8 mouse cellular contexts compared by ENCODE assay signal in the genomic region with DNA sequence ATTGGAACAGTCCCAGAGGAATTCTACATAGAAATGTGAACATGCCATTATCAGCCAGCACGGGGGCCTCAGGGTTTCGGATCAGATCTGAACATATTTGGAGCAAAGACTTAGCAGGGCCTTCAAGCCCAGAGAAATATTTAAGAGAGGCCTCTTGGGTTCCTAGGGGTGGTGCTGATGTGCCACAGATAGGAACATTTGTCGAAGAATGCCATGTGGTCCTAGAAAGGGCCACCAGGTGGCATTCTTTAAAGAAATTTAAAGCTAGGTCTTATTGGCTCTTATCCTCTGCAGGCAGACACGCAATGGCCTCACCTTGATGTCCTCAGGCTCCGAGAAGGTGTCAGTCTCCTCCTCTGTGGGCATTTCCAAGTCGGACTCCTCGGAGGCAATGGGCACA. TPM values are rescaled to one million over a fixed set of nuclear protein-coding genes. Genes with fewer than 3 reads are reported as not detected.
DNase-seq lines count a peak whose midpoint lies in the region; ATAC-seq lines count a peak whose summit lies in the region.

No protein-coding gene starts in this region.

- peak; percentile 24 to 76 for DNase-seq in adrenal gland, adult (ENCODE audit: inconsistent age in 2 of 2, low spot score in 1 of 2)
- no peak for DNase-seq in adrenal gland, adult 8-10 months
- peak; percentile 33 to 41 for DNase-seq in left cerebral cortex, postnatal 25 days (ENCODE audit: low spot score in 2 of 2)
- no peak for DNase-seq in left cerebral cortex, adult 8-10 months (ENCODE audit: low spot score in 2 of 2)
- DNase-seq in cerebellum, adult 9-11 months: peak; percentile 45
- DNase-seq in kidney, postnatal 10 days: peak; percentile 57

- peak; percentile 40; the same call in 1 of the 2 replicates for ATAC-seq in neutrophil, adult 5-6 weeks (ENCODE audit: extremely low read depth, insufficient number of reproducible peaks, low FRiP score, poor library complexity, severe bottlenecking)
- ATAC-seq in erythroblast, adult 5-6 weeks (replicated peaks; ENCODE audit: low FRiP score, poor library complexity, severe bottlenecking): no peak

- intact Hi-C loops in left cerebral cortex, postnatal 25 days (cut with DNase I): loop anchor here (2.0 kb wide), 1 partner anchor 37 kb away; no protein-coding TSS in a partner anchor

RNA-seq across cellular contexts. Expression of a gene that starts 15.1 kb away (rescaled TPM):
- total RNA-seq in adrenal gland, adult 8-10 months (2022): 1 to 10 TPM; 1.2 to 2.3 (median 1.6) TPM
- under 1 TPM in 1 of 2 experiments, not detected in 1; 0.32 TPM for total RNA-seq in left cerebral cortex, postnatal 25 days (2021)
- total RNA-seq in left cerebral cortex, adult 8-10 months (2022): under 1 TPM in 2 of 4 experiments, not detected in 2; 0.26 to 0.93 TPM
- total RNA-seq in neutrophil, adult 5-6 weeks (2017): 904 and 938 TPM in 2 replicates
- total RNA-seq in erythroblast, adult 5-6 weeks (2015; ENCODE audit: low replicate concordance): 10.7 and 16.1 TPM in 2 replicates
- 3.2 and 7.2 TPM in 2 replicates for total RNA-seq in erythroblast, adult 5-6 weeks (2017; ENCODE audit: low replicate concordance)

RNA-seq across cellular contexts. Expression of a gene that starts 23.4 kb away (rescaled TPM):
- under 1 TPM in 3 of 4 experiments, not detected in 1; 0.06 to 0.43 (median 0.07) TPM for total RNA-seq in adrenal gland, adult 8-10 months (2022)
- total RNA-seq in left cerebral cortex, postnatal 25 days (2021): not detected
- total RNA-seq in left cerebral cortex, adult 8-10 months (2022): under 1 TPM in 3 of 4 experiments, not detected in 1; 0.04 to 0.43 (median 0.11) TPM
- total RNA-seq in neutrophil, adult 5-6 weeks (2017): 5.9 and 8.0 TPM in 2 replicates
- not detected in 2 replicates for total RNA-seq in erythroblast, adult 5-6 weeks (2015; ENCODE audit: low replicate concordance)
- total RNA-seq in erythroblast, adult 5-6 weeks (2017; ENCODE audit: low replicate concordance): not detected in 2 replicates

RNA-seq across cellular contexts. Expression of a gene that starts 28.0 kb away (rescaled TPM):
- not detected for total RNA-seq in adrenal gland, adult 8-10 months (2022)
- not detected for total RNA-seq in left cerebral cortex, postnatal 25 days (2021)
- 10 to 100 TPM in 1 of 4 experiments, 1 to 10 TPM in 1, not detected in 2; 1.1 to 16.8 TPM for total RNA-seq in left cerebral cortex, adult 8-10 months (2022)
- total RNA-seq in neutrophil, adult 5-6 weeks (2017): 0.70 and 2.7 TPM in 2 replicates
- not detected in 2 replicates for total RNA-seq in erythroblast, adult 5-6 weeks (2015; ENCODE audit: low replicate concordance)
- total RNA-seq in erythroblast, adult 5-6 weeks (2017; ENCODE audit: low replicate concordance): not detected in 2 replicates

RNA-seq across cellular contexts. Expression of a gene that starts 35.6 kb away (rescaled TPM):
- total RNA-seq in adrenal gland, adult 8-10 months (2022): under 1 TPM in 1 of 4 experiments, not detected in 3; 0.65 TPM
- total RNA-seq in left cerebral cortex, postnatal 25 days (2021): not detected
- total RNA-seq in left cerebral cortex, adult 8-10 months (2022): not detected
- total RNA-seq in neutrophil, adult 5-6 weeks (2017): not detected in 2 replicates
- total RNA-seq in erythroblast, adult 5-6 weeks (2015; ENCODE audit: low replicate concordance): not detected in 2 replicates
- total RNA-seq in erythroblast, adult 5-6 weeks (2017; ENCODE audit: low replicate concordance): not detected in 2 replicates

RNA-seq across cellular contexts. Expression of a gene that starts 53.2 kb away (rescaled TPM):
- under 1 TPM in 3 of 4 experiments, not detected in 1; 0.15 to 0.19 (median 0.17) TPM for total RNA-seq in adrenal gland, adult 8-10 months (2022)
- total RNA-seq in left cerebral cortex, postnatal 25 days (2021): under 1 TPM; 0.18 to 0.34 TPM
- total RNA-seq in left cerebral cortex, adult 8-10 months (2022): under 1 TPM in 3 of 4 experiments, not detected in 1; 0.14 to 0.17 (median 0.16) TPM
- total RNA-seq in neutrophil, adult 5-6 weeks (2017): not detected in 2 replicates
- 0.42 TPM in 1 of 2 replicates, not detected in the other for total RNA-seq in erythroblast, adult 5-6 weeks (2015; ENCODE audit: low replicate concordance)
- total RNA-seq in erythroblast, adult 5-6 weeks (2017; ENCODE audit: low replicate concordance): 0.56 TPM in 1 of 2 replicates, not detected in the other

Comparison
In these comparisons a context has a peak if more than half of its experiments do, and no peak if none do; other contexts are left out.
1. DNase-seq: peak in adrenal gland, adult (2 of 2), left cerebral cortex, postnatal 25 days (2 of 2), cerebellum, adult 9-11 months (single experiment) and kidney, postnatal 10 days (single experiment); none in adrenal gland, adult 8-10 months (single experiment) and left cerebral cortex, adult 8-10 months (0 of 2).
2. RNA of a gene that starts 15.1 kb away (total RNA-seq): 904 to 938 TPM in neutrophil, adult 5-6 weeks; 3.2 to 16.1 TPM in erythroblast, adult 5-6 weeks, 1.2 to 2.3 TPM in adrenal gland, adult 8-10 months, 0.32 TPM in left cerebral cortex, postnatal 25 days and 0.26 to 0.93 TPM in left cerebral cortex, adult 8-10 months; every median in the first group is over 10 times any median in the second.